Mouse (Mus musculus) hindbrain, embryonic 16.5 days (tissue): ENCODE data around the gene Zbp1. TPM values are rescaled to one million over a fixed set of nuclear protein-coding genes. Genes with fewer than 3 reads are reported as not detected.

Experiments
- ATAC-seq: fragments of 200-750 bp; cut with Nextera tagmentation; 2 replicates; pipeline ENCODE4 v1.8.0; 2017; ENCODE audit warnings: moderate TSS enrichment, moderate library complexity
- H3K27ac ChIP-seq: fragments of 300-500 bp; sonication (generic); 2 replicates; pipeline ENCODE4 v1.5.1; 2014; ENCODE audit warnings: low read depth, mild to moderate bottlenecking, control low read depth, low read length, moderate library complexity
- H3K27me3 ChIP-seq: fragments of 300-500 bp; sonication (generic); replicated peaks from 2 replicates; pipeline ENCODE4 v1.6.1; 2014; ENCODE audit warnings: low read length; ENCODE audit not compliant: control insufficient read depth, insufficient read depth
- H3K36me3 ChIP-seq: fragments of 300-500 bp; sonication (generic); 2 replicates; pipeline ENCODE4 v1.6.1; 2014; ENCODE audit warnings: mild to moderate bottlenecking, low read length, moderate library complexity, mixed read lengths; ENCODE audit not compliant: control insufficient read depth, insufficient read depth
- H3K4me1 ChIP-seq: fragments of 300-500 bp; sonication (generic); 2 replicates; pipeline ENCODE4 v1.6.1; 2014; ENCODE audit warnings: low read depth, low read length; ENCODE audit not compliant: control insufficient read depth, insufficient read depth
- H3K4me2 ChIP-seq: fragments of 300-500 bp; sonication (generic); 2 replicates; pipeline ENCODE4 v1.6.1; 2014; ENCODE audit warnings: mild to moderate bottlenecking, low read length, control low read depth, moderate library complexity
- H3K4me3 ChIP-seq: fragments of 300-500 bp; sonication (generic); 2 replicates; pipeline ENCODE4 v1.5.1; 2014; ENCODE audit warnings: mild to moderate bottlenecking, low read length, control low read depth, moderate library complexity
- H3K9ac ChIP-seq: fragments of 300-500 bp; sonication (generic); 2 replicates; pipeline ENCODE4 v1.6.1; 2014; ENCODE audit warnings: low read depth, mild to moderate bottlenecking, control low read depth, low read length, moderate library complexity
- H3K9me3 ChIP-seq: fragments of 300-500 bp; sonication (generic); 2 replicates; pipeline ENCODE4 v1.6.1; 2014; ENCODE audit warnings: mild to moderate bottlenecking, low read length, moderate library complexity; ENCODE audit not compliant: control insufficient read depth
- WGBS: fragments of 180-500 bp; shearing (Covaris S2); extraction: QIAGEN DNeasy Blood & Tissue Kit; methylation state at CpG from one replicate; pipeline ENCODE4 v1.1.7; 2014; 5-methylcytosine and 5-hydroxymethylcytosine counted together
- polyA plus RNA-seq: library from polyadenylated mRNA; unstranded; fragments of >200 nt; fragmentation: Nextera tagmentation; extraction: Ambion mirVana; gene quantifications from 2 replicates; pipeline ENCODE4 v1.2.1, GENCODE M21; 2015

Zbp1 gene
- polyA plus RNA-seq, 1 experiment from 2014 or later, result not detected

DNA sequence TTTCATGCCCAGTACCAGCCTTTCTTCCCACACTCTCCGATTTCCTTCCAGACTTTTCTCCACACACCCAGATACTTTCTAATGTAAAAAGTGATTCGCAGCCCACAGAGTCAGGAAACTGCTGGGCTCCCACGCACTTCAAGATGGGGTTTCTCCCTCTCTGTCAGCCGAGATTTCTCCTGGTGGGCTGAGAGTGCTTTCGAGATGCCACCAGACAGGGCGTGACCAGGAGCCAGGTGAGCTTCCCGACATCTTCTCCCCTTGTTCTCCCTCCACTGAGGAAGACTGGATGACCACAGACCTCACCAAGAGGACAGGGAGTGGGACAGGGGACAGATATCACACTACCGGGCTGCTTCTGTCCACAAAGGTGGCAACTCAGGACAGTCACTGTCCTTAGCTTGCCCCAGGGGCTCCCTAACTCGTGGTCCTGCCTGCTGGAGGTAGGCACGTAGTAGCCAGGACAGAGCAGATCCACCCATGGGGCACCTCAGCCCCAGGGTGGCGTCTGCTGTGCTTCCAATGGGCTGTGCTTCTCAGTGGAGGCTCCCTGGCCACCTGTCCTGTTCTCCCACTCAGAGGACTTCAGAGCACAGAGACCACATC is 34.1 kb downstream of the Zbp1 start:
- WGBS, result 59% methylated on average over 10 of the region's 11 CpGs
- H3K9me3 ChIP-seq, result no peaks in the 10 kb centered on the region
- H3K36me3 ChIP-seq, result no peaks in the 10 kb centered on the region

DNA sequence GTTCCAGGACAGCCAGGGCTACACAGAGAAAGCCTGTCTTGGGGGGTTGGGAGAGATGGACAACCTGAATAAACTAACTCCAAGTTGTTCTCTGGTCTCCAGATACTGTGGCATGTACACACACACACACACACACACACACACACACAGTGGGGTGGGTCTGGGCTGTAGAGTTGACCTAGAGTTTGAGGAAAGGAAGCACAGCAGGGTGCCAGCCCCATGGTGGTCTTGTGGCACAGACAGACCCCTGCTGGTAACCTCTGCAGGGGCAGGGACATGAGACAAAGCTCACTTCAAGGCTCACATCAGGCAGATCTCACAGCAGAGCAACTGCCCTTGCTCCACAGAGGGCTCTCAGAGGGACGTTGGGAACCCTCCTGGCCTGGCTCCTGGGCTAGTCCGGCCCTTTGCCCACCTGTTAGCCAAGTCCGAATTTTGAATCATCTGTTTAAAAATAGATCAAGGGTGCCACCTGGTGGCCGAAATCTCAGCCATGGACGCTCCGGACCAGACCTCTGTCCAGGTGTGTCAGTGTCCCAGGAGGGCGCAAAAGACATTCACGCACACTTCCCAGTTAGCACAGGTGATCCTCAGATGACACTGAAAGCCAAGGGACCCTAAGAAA is 34.8 kb downstream of the Zbp1 start:
- H3K4me2 ChIP-seq, result no peak overlapping the region
- H3K36me3 ChIP-seq, result no peaks in the 10 kb centered on the region
- 14% methylated on average over 8 of the region's 8 CpGs for WGBS
- H3K27me3 ChIP-seq, result 0 out of 2 replicates have a peak, but pooled peaks cover 2% of the 10 kb centered on the region
- H3K27ac ChIP-seq, result no peak overlapping the region
- H3K9ac ChIP-seq, result no peak overlapping the region
- no peaks in the 10 kb centered on the region for H3K9me3 ChIP-seq
- H3K4me1 ChIP-seq, result no peaks in the 10 kb centered on the region
- H3K4me3 ChIP-seq, result no peak overlapping the region
- ATAC-seq, result peak; percentile 34; the same call in 1 of the 2 replicates

More for the DNA sequence above, 34.1 kb downstream of the Zbp1 start:
- no peak overlapping the region for H3K4me3 ChIP-seq
- H3K9ac ChIP-seq, result no peak overlapping the region
- 0 out of 2 replicates have a peak, but pooled peaks cover 2% of the 10 kb centered on the region for H3K27me3 ChIP-seq
- no peak for ATAC-seq
- H3K4me1 ChIP-seq, result no peaks in the 10 kb centered on the region
- no peak overlapping the region for H3K27ac ChIP-seq
- H3K4me2 ChIP-seq, result no peak overlapping the region

DNA sequence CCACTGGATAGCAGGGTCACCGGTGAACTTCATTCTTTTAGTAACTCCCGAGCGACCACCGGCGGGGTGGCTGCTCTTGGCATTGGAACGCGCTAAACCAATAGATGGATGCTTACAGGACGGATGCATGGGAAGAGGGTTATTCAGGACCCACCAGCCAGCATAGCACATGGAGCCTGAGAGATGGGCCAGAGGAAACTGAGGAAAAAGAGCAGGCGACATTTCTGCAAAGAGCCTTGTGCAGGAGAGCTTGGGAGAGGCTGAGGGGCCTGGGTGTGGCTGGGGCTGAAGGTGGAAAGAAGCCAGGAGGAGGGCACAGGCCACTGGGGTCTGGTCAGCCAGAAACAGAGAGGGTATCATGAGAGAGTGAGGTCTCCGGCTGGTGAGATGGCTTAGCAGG is 35.4 kb downstream of the Zbp1 start:
- no peak overlapping the region for H3K27ac ChIP-seq
- no peak overlapping the region for H3K4me2 ChIP-seq
- H3K36me3 ChIP-seq, result no peaks in the 10 kb centered on the region
- H3K9ac ChIP-seq, result no peak overlapping the region
- no peak for ATAC-seq
- no peaks in the 10 kb centered on the region for H3K4me1 ChIP-seq
- H3K4me3 ChIP-seq, result no peak overlapping the region
- H3K9me3 ChIP-seq, result no peaks in the 10 kb centered on the region
- H3K27me3 ChIP-seq, result 0 out of 2 replicates have a peak, but pooled peaks cover 2% of the 10 kb centered on the region
- 88% methylated on average over 10 of the region's 10 CpGs for WGBS

DNA sequence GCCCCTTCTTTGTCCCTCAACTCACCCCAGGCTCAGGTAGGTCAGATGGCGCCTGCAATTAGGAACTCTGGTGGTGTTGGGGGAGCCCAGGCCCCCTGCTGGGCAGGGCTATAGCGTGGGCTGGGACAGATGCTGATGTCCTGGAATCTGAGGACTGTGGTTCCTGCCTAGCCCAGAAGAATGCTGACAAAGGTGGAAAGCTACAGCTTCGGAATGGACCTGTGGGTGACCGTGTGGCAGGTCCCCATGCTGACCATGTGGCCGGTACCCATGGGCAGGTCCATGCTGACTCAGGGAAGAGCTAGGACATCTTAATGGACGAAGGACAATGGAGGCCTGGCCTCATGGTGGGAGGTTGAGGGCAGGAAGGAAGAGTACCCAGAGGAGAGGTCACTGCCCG is 35.9 kb downstream of the Zbp1 start:
- 0 out of 2 replicates have a peak, but pooled peaks cover 2% of the 10 kb centered on the region for H3K27me3 ChIP-seq
- no peak overlapping the region for H3K9ac ChIP-seq
- H3K27ac ChIP-seq, result no peak overlapping the region
- WGBS, result 84% methylated on average over 7 of the region's 7 CpGs
- no peaks in the 10 kb centered on the region for H3K9me3 ChIP-seq
- ATAC-seq, result no peak
- no peaks in the 10 kb centered on the region for H3K36me3 ChIP-seq
- no peaks in the 10 kb centered on the region for H3K4me1 ChIP-seq
- H3K4me3 ChIP-seq, result no peak overlapping the region
- H3K4me2 ChIP-seq, result no peak overlapping the region

DNA sequence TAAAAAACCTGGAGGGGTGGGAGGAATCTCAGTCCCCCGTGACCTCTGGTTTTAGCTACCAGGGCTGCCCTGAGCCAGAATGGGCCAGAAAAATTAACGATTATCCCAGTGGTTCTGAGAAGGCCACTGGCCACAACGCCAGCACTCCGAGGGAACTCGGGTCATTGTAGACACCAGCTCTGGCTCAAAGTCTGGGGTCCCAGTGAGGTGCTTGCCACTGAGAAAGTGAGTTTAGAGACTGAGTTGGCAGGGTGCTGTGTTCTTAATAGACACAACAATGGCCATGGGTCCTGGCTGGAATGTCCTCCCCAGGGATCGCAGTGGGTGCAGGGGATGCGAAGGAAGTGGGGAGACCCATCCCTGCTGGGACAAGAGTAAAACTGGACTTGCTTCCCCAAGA is 36.8 kb downstream of the Zbp1 start:
- no peak overlapping the region for H3K4me2 ChIP-seq
- ATAC-seq, result no peak
- H3K9ac ChIP-seq, result no peak overlapping the region
- no peaks in the 10 kb centered on the region for H3K9me3 ChIP-seq
- H3K36me3 ChIP-seq, result no peaks in the 10 kb centered on the region
- H3K27ac ChIP-seq, result no peak overlapping the region
- H3K4me3 ChIP-seq, result no peak overlapping the region
- H3K27me3 ChIP-seq, result 0 out of 2 replicates have a peak, but pooled peaks cover 2% of the 10 kb centered on the region
- H3K4me1 ChIP-seq, result no peaks in the 10 kb centered on the region
- 94% methylated on average over 7 of the region's 7 CpGs for WGBS

DNA sequence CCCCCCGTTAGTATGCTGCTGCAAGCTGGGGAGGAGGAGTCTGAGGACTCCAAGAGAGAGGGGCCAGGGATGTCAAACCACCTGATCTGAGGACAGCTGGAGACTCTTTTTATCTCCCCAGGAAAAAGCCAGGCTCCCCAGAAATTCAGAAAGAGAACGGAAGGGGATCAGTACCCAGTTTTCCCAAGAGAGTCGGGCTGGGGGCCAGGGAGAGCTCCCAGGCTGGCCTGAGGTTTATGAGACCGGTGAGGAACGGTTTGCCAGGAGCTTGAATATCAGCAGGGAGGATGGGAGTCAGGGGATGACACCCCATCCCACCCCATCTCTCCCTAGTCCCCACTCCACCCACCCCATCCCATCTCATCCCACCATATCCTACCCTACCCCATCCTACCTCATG is 37.2 kb downstream of the Zbp1 start:
- Histone ChIP-seq H3K27me3 (0 out of 2 replicates have a peak, but pooled peaks cover 2% of the 10 kb centered on the region), H3K9me3 (no peaks in the 10 kb centered on the region), H3K4me3 (no peak overlapping the region), H3K36me3 (no peaks in the 10 kb centered on the region), H3K4me1 (no peaks in the 10 kb centered on the region), H3K4me2 (no peak overlapping the region), H3K9ac (no peak overlapping the region), H3K27ac (no peak overlapping the region)
- no peak for ATAC-seq
- 65% methylated on average over 4 of the region's 5 CpGs for WGBS

DNA sequence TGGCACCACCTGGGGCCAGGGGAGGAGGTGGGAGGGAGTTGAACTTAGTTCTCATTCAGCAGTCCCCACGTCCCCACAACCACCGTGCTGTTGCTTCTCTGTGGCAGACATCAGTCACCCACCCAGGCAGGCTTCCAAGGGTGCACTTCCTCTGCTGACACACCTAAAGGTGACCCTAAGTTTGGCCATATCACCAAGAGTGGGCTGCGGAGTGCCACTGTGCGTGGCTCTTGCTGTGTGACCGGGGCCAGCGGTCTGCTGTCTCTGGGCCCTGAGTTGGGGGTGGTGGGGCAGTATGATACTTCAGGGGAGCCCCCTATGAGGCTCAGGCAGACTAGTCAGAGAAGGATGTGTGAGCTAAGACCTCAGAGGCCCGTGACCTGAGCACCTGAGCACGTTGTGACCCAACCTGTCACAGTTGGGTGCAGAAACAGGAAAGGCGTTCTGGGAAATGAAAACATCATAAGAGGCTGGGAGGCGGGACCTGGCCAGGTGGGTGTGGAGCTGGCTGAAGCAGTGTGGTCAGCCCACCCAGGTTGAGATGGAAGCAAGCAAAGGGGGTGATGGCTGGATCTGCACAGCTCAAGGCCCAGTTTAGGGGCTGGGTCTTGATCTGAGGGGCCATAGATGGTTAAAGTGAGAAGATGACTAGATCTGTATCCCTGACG is 37.9 kb downstream of the Zbp1 start:
- no peaks in the 10 kb centered on the region for H3K4me1 ChIP-seq
- no peak overlapping the region for H3K4me3 ChIP-seq
- no peak for ATAC-seq
- 78% methylated on average over 11 of the region's 11 CpGs for WGBS
- no peak overlapping the region for H3K27ac ChIP-seq
- no peaks in the 10 kb centered on the region for H3K36me3 ChIP-seq
- H3K27me3 ChIP-seq, result 0 out of 2 replicates have a peak, but pooled peaks cover 2% of the 10 kb centered on the region
- no peak overlapping the region for H3K9ac ChIP-seq
- H3K9me3 ChIP-seq, result no peaks in the 10 kb centered on the region
- H3K4me2 ChIP-seq, result no peak overlapping the region

DNA sequence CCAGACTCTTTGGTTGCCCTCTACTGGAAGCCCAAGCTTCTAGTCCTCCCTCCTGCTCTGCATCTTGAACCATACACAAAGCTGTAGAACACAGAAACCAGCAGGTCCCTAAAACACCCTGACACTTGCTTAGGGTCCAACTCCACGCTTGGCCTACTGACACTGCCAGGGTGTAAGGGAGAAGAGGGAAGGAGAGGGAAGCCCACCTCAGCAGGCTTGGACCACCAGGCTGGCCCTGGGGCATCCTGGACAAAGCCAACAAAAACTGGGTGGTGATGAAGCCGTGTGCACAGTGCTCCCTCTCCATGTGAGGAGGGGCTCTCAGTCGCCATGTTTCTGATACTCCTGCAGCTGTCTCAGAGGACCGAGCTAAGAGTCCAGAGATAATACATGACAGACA is 38.7 kb downstream of the Zbp1 start:
- H3K27me3 ChIP-seq, result 0 out of 2 replicates have a peak, but pooled peaks cover 2% of the 10 kb centered on the region

DNA sequence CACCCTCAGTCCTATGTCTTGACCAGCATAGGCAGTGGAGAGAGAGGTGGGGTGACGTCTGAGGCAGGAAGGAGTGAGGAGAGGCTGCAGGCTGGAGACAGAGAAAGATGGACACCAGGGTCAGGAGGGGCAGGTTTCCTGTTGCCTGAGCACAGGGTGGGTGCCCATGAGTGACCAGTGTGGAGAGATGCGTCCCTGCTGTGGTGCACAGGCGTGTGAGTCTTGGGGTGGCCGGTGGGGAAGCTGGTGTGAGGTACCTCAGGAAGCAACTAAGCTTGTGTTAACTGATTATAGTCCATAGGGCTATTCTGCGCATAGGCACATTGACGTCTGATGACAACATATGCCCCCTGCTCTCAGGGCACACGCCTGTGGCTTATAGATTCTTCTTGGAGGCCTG is 39.7 kb downstream of the Zbp1 start:
- no peak overlapping the region for H3K9ac ChIP-seq
- no peaks in the 10 kb centered on the region for H3K36me3 ChIP-seq
- no peak for ATAC-seq
- WGBS, result 78% methylated on average over 7 of the region's 7 CpGs
- H3K4me2 ChIP-seq, result no peak overlapping the region
- no peaks in the 10 kb centered on the region for H3K9me3 ChIP-seq
- H3K27ac ChIP-seq, result no peak overlapping the region
- no peak overlapping the region for H3K4me3 ChIP-seq
- peaks cover 8% of the 10 kb centered on the region for H3K4me1 ChIP-seq
- H3K27me3 ChIP-seq, result no peaks in the 10 kb centered on the region

More for the DNA sequence above, 38.7 kb downstream of the Zbp1 start:
- WGBS, result 82% methylated on average over 4 of the region's 4 CpGs
- Histone ChIP-seq H3K36me3 (no peaks in the 10 kb centered on the region), H3K4me2 (no peak overlapping the region), H3K4me1 (no peaks in the 10 kb centered on the region), H3K9me3 (no peaks in the 10 kb centered on the region), H3K27ac (no peak overlapping the region), H3K4me3 (no peak overlapping the region), H3K9ac (no peak overlapping the region)
- no peak for ATAC-seq
